Mouse (Mus musculus): ENCODE measurements at regions not wholly inside any gene's neighbourhood (a gene's known extent, or its start where the extent isn't known, plus 50 kb on each side); places are given as distances from the start of the nearest gene placed in this dataset.

- Histone ChIP-seq H3K4me3 (ENCODE audit: control insufficient read depth in 1 of 2, insufficient read depth in 1 of 2, low read depth in 1 of 2, low read length in 2 of 2) (no peak overlapping the region), H3K27ac (replicated peaks in 1 of 2; ENCODE audit: control insufficient read depth in 1 of 2, insufficient read depth in 1 of 2, low read depth in 2 of 2, low read length in 2 of 2) (no peak overlapping the region), H3K4me2 (ENCODE audit: low read length) (no peak overlapping the region), H3K36me3 (ENCODE audit: control insufficient read depth, insufficient read depth, low read length) (no peaks in the 10 kb centered on the region), H3K9ac (ENCODE audit: low read length) (0 out of 2 replicates have a peak overlapping the region, but pooled peaks have one; percentile 34), H3K9me3 (ENCODE audit: control insufficient read depth, low read length) (no peaks in the 10 kb centered on the region), H3K4me1 (ENCODE audit: control insufficient read depth in 2 of 2, insufficient read depth in 2 of 2, low read length in 2 of 2) (peaks cover 9 to 12% of the 10 kb centered on the region in 2 experiments; a peak in 3 of 4 replicates), H3K27me3 (ENCODE audit: control insufficient read depth, insufficient read depth, low read length) (no peaks in the 10 kb centered on the region)
- no peak for ATAC-seq (ENCODE audit: insufficient number of reproducible peaks, insufficient read depth, low FRiP score, low read depth)
- 45% methylated on average over 8 of the region's 8 CpGs for WGBS
These were observed 226.8 kb downstream of the Mex3b start for GRCm38 (mm10) chr7:83093923-83094355.

- no peaks in the 10 kb centered on the region for H3K27me3 ChIP-seq (ENCODE audit: control insufficient read depth, insufficient read depth, low read length)
These were observed 227.8 kb downstream of the Mex3b start for GRCm38 (mm10) chr7:83094899-83095298.

GRCm38 (mm10) chr7:83095593-83095992, 228.5 kb downstream of the Mex3b start:
- Histone ChIP-seq H3K27ac (replicated peaks in 1 of 2; ENCODE audit: control insufficient read depth in 1 of 2, insufficient read depth in 1 of 2, low read depth in 2 of 2, low read length in 2 of 2) (no peak overlapping the region), H3K27me3 (ENCODE audit: control insufficient read depth, insufficient read depth, low read length) (no peaks in the 10 kb centered on the region), H3K4me2 (ENCODE audit: low read length) (no peak overlapping the region), H3K4me3 (ENCODE audit: control insufficient read depth in 1 of 2, insufficient read depth in 1 of 2, low read depth in 1 of 2, low read length in 2 of 2) (no peak overlapping the region), H3K4me1 (ENCODE audit: control insufficient read depth in 2 of 2, insufficient read depth in 2 of 2, low read length in 2 of 2) (peaks cover 0 to 4% of the 10 kb centered on the region in 2 experiments; a peak in 1 of 4 replicates), H3K9ac (ENCODE audit: low read length) (no peak overlapping the region), H3K36me3 (ENCODE audit: control insufficient read depth, insufficient read depth, low read length) (no peaks in the 10 kb centered on the region), H3K9me3 (ENCODE audit: control insufficient read depth, low read length) (no peaks in the 10 kb centered on the region)
- WGBS: 88% methylated on average over 3 of the region's 3 CpGs
- no peak for ATAC-seq (ENCODE audit: insufficient number of reproducible peaks, insufficient read depth, low FRiP score, low read depth)

More at GRCm38 (mm10) chr7:83094899-83095298, 227.8 kb downstream of the Mex3b start:
- Histone ChIP-seq H3K4me2 (ENCODE audit: low read length) (no peak overlapping the region), H3K36me3 (ENCODE audit: control insufficient read depth, insufficient read depth, low read length) (no peaks in the 10 kb centered on the region), H3K9ac (ENCODE audit: low read length) (no peak overlapping the region), H3K4me1 (ENCODE audit: control insufficient read depth in 2 of 2, insufficient read depth in 2 of 2, low read length in 2 of 2) (peaks cover 0 to 4% of the 10 kb centered on the region in 2 experiments; a peak in 1 of 4 replicates), H3K9me3 (ENCODE audit: control insufficient read depth, low read length) (no peaks in the 10 kb centered on the region), H3K4me3 (ENCODE audit: control insufficient read depth in 1 of 2, insufficient read depth in 1 of 2, low read depth in 1 of 2, low read length in 2 of 2) (no peak overlapping the region), H3K27ac (replicated peaks in 1 of 2; ENCODE audit: control insufficient read depth in 1 of 2, insufficient read depth in 1 of 2, low read depth in 2 of 2, low read length in 2 of 2) (no peak overlapping the region)
- no peak for ATAC-seq (ENCODE audit: insufficient number of reproducible peaks, insufficient read depth, low FRiP score, low read depth)
- 65% methylated on average over 3 of the region's 3 CpGs for WGBS

GRCm38 (mm10) chr7:83104426-83104825, 237.3 kb downstream of the Mex3b start:
- H3K27ac ChIP-seq (replicated peaks in 1 of 2; ENCODE audit: control insufficient read depth in 1 of 2, insufficient read depth in 1 of 2, low read depth in 2 of 2, low read length in 2 of 2): no peak overlapping the region
- no peak overlapping the region for H3K9ac ChIP-seq (ENCODE audit: low read length)
- no peaks in the 10 kb centered on the region for H3K27me3 ChIP-seq (ENCODE audit: control insufficient read depth, insufficient read depth, low read length)
- H3K4me1 ChIP-seq (ENCODE audit: control insufficient read depth in 2 of 2, insufficient read depth in 2 of 2, low read length in 2 of 2): no peaks in the 10 kb centered on the region
- 70% methylated on average over 1 of the region's 1 CpGs for WGBS
- no peaks in the 10 kb centered on the region for H3K9me3 ChIP-seq (ENCODE audit: control insufficient read depth, low read length)
- no peak for ATAC-seq (ENCODE audit: insufficient number of reproducible peaks, insufficient read depth, low FRiP score, low read depth)
- no peak overlapping the region for H3K4me3 ChIP-seq (ENCODE audit: control insufficient read depth in 1 of 2, insufficient read depth in 1 of 2, low read depth in 1 of 2, low read length in 2 of 2)
- no peaks in the 10 kb centered on the region for H3K36me3 ChIP-seq (ENCODE audit: control insufficient read depth, insufficient read depth, low read length)
- H3K4me2 ChIP-seq (ENCODE audit: low read length): no peak overlapping the region

GRCm38 (mm10) chr7:83105672-83106071, 238.5 kb downstream of the Mex3b start:
- no peaks in the 10 kb centered on the region for H3K27me3 ChIP-seq (ENCODE audit: control insufficient read depth, insufficient read depth, low read length)
- no peaks in the 10 kb centered on the region for H3K36me3 ChIP-seq (ENCODE audit: control insufficient read depth, insufficient read depth, low read length)
- no peaks in the 10 kb centered on the region for H3K4me1 ChIP-seq (ENCODE audit: control insufficient read depth in 2 of 2, insufficient read depth in 2 of 2, low read length in 2 of 2)
- no peaks in the 10 kb centered on the region for H3K9me3 ChIP-seq (ENCODE audit: control insufficient read depth, low read length)
- ATAC-seq (ENCODE audit: insufficient number of reproducible peaks, insufficient read depth, low FRiP score, low read depth): no peak
- H3K4me3 ChIP-seq (ENCODE audit: control insufficient read depth in 1 of 2, insufficient read depth in 1 of 2, low read depth in 1 of 2, low read length in 2 of 2): no peak overlapping the region
- no peak overlapping the region for H3K4me2 ChIP-seq (ENCODE audit: low read length)
- no peak overlapping the region for H3K27ac ChIP-seq (replicated peaks in 1 of 2; ENCODE audit: control insufficient read depth in 1 of 2, insufficient read depth in 1 of 2, low read depth in 2 of 2, low read length in 2 of 2)
- H3K9ac ChIP-seq (ENCODE audit: low read length): no peak overlapping the region

- 79% methylated on average over 6 of the region's 6 CpGs for WGBS
- Histone ChIP-seq H3K27ac (replicated peaks in 1 of 2; ENCODE audit: control insufficient read depth in 1 of 2, insufficient read depth in 1 of 2, low read depth in 2 of 2, low read length in 2 of 2) (no peak overlapping the region), H3K36me3 (ENCODE audit: control insufficient read depth, insufficient read depth, low read length) (no peaks in the 10 kb centered on the region), H3K4me2 (ENCODE audit: low read length) (no peak overlapping the region), H3K9me3 (ENCODE audit: control insufficient read depth, low read length) (no peaks in the 10 kb centered on the region), H3K9ac (ENCODE audit: low read length) (no peak overlapping the region), H3K4me3 (ENCODE audit: control insufficient read depth in 1 of 2, insufficient read depth in 1 of 2, low read depth in 1 of 2, low read length in 2 of 2) (no peak overlapping the region), H3K27me3 (ENCODE audit: control insufficient read depth, insufficient read depth, low read length) (no peaks in the 10 kb centered on the region), H3K4me1 (ENCODE audit: control insufficient read depth in 2 of 2, insufficient read depth in 2 of 2, low read length in 2 of 2) (no peaks in the 10 kb centered on the region)
- no peak for ATAC-seq (ENCODE audit: insufficient number of reproducible peaks, insufficient read depth, low FRiP score, low read depth)
These were observed 244.2 kb downstream of the Mex3b start for GRCm38 (mm10) chr7:83111217-83111823.

GRCm38 (mm10) chr7:83116487-83116886, 249.4 kb downstream of the Mex3b start:
- Histone ChIP-seq H3K27ac (replicated peaks in 1 of 2; ENCODE audit: control insufficient read depth in 1 of 2, insufficient read depth in 1 of 2, low read depth in 2 of 2, low read length in 2 of 2) (no peak overlapping the region), H3K9ac (ENCODE audit: low read length) (no peak overlapping the region), H3K9me3 (ENCODE audit: control insufficient read depth, low read length) (no peaks in the 10 kb centered on the region), H3K27me3 (ENCODE audit: control insufficient read depth, insufficient read depth, low read length) (no peaks in the 10 kb centered on the region), H3K36me3 (ENCODE audit: control insufficient read depth, insufficient read depth, low read length) (no peaks in the 10 kb centered on the region), H3K4me2 (ENCODE audit: low read length) (no peak overlapping the region), H3K4me3 (ENCODE audit: control insufficient read depth in 1 of 2, insufficient read depth in 1 of 2, low read depth in 1 of 2, low read length in 2 of 2) (no peak overlapping the region), H3K4me1 (ENCODE audit: control insufficient read depth in 2 of 2, insufficient read depth in 2 of 2, low read length in 2 of 2) (no peaks in the 10 kb centered on the region)
- no peak for ATAC-seq (ENCODE audit: insufficient number of reproducible peaks, insufficient read depth, low FRiP score, low read depth)
- WGBS: 85% methylated on average over 1 of the region's 1 CpGs

GRCm38 (mm10) chr7:83117065-83117464, 249.9 kb downstream of the Mex3b start:
- 79% methylated on average over 3 of the region's 3 CpGs for WGBS
- Histone ChIP-seq H3K4me3 (ENCODE audit: control insufficient read depth in 1 of 2, insufficient read depth in 1 of 2, low read depth in 1 of 2, low read length in 2 of 2) (no peak overlapping the region), H3K27ac (replicated peaks in 1 of 2; ENCODE audit: control insufficient read depth in 1 of 2, insufficient read depth in 1 of 2, low read depth in 2 of 2, low read length in 2 of 2) (no peak overlapping the region), H3K4me2 (ENCODE audit: low read length) (no peak overlapping the region), H3K36me3 (ENCODE audit: control insufficient read depth, insufficient read depth, low read length) (no peaks in the 10 kb centered on the region), H3K4me1 (ENCODE audit: control insufficient read depth in 2 of 2, insufficient read depth in 2 of 2, low read length in 2 of 2) (no peaks in the 10 kb centered on the region), H3K27me3 (ENCODE audit: control insufficient read depth, insufficient read depth, low read length) (no peaks in the 10 kb centered on the region), H3K9ac (ENCODE audit: low read length) (no peak overlapping the region), H3K9me3 (ENCODE audit: control insufficient read depth, low read length) (no peaks in the 10 kb centered on the region)
- no peak for ATAC-seq (ENCODE audit: insufficient number of reproducible peaks, insufficient read depth, low FRiP score, low read depth)
